Mouse (Mus musculus) kidney, postnatal 14 days (tissue): ENCODE results near the gene Nova2.
A peak's percentile ranks its signal among the peaks of the same experiment; 100 is the strongest.

Source experiments
- DNase-seq: peaks from one replicate; pipeline ENCODE4 v3.0.0; 2022; ENCODE audit warnings: mixed read lengths

Nova2 gene

DNA sequence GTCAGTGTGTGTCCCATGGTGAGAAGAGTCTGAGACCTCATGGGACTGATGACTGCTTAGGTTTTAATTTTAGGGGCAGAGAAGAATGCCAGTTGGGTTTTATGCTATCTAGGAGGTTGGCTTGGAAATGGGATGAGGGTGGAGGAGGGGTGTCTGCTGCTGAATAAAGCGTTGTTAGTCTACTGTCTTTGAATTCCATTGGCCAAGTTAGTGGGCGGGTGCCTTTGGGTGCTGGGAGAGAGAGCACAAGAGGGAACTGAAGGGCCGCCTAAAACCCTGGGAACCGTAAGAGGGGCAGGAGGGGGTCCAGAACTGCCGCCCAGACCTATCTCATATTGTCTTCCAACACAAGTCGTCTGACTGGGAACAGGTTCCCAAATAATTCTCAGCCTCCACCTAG, 63.1 kb downstream of the Nova2 start:
- DNase-seq = no peak

DNA sequence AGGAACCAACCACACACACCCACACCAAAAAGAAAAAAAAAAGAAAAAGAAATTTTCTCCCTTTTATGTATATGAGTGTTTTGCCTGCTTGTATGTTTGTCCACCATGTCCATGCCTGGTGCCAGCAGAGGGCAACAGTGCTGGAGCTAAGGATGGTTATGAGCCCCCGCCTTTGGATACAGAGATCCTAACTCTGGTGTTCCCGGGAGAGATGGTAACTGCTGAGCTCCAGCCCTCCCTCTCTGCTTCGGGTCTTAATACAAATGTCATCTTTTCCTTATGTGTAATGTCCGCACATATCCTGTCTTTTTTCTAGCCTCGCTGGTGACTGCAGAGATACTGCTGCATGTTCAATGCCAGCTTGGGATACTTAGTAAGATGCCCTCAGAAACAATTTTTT, 64.3 kb downstream of the Nova2 start:
- DNase-seq = no peak

DNA sequence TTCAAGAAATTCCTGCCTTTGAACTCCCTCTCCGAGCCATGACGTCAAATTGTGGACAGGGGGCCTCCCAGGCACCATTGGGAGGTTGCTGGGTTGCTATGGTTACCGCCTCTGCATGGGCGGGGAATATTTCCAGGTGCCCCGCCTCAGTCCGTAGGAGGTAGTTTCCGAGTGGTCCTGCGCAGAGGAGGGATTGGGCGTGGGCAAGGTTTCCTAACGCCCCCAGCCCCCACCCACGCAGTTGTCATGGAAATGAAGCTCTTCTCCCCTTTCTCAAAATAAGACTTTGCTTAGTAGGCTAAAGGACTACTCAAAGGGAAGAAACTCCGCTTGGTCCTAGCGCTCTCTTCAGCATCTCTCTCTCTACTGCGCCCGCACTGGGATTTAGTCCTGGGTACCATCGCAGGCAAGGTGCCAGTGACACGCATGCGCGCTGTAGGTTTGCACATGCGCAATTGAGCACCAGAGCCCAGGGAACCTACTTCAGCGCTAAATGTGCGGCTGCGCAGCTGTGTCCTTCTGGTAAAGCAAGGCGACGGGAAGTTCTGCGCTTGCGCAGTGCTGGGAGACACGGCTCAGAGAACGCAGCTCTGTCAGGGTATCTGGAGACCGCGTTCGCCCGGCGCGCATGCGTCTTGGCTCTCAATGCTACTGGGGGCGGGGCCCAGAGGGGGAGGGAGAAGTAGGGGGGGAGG, 65.1 kb downstream of the Nova2 start, which contains the start of gene Mypop:
Gene Mypop, plus strand, starts transcription at position 645 of the 695 bp plus-strand sequence.
- peak; percentile 100 for DNase-seq

DNA sequence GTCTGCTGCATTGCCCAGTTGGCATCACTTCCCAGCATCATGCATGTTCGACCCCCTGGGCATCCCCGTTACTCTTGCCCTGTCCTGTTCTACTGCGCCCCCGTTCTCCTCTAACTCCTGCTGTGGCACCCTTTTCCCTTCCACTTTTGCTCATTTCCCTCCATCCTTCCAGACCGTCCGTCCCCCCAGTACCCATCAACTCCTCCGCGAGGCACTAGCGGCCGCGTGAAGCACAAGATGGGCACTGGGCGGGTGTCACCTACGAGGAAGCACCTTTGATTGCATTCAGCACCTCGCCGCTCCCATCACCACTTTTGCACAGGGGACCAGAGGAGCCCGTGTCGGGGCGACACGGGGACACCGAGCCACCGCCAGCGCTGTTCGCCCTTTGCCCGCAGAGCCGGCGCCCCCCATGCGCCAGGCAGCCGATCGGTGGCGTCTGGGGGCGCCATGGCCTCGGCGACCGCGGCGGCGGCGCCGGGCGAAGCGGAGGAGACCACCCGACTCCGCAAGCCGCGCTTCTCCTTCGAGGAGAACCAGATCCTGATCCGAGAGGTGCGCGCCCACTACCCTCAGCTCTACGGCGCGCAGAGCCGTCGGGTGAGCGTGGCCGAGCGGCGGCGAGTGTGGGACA, 66.1 kb downstream of the Nova2 start:
- no peak for DNase-seq

DNA sequence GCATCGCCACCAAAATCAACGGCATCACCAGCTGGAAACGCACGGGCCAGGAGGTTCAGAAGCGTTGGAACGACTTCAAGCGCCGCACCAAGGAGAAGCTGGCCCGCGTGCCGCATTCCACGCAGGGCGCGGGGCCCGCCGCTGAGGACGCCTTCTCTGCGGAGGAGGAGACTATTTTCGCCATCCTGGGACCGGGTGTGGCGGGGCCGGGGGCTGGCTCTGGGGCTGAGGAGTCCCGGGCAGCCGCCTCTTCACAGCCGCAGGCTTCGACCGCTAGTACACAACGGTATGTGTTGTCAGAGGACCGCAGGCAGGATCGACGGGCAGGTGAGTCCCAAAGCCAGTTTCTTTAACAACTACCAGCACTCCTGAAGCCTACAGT, 66.6 kb downstream of the Nova2 start:
- no peak for DNase-seq

DNA sequence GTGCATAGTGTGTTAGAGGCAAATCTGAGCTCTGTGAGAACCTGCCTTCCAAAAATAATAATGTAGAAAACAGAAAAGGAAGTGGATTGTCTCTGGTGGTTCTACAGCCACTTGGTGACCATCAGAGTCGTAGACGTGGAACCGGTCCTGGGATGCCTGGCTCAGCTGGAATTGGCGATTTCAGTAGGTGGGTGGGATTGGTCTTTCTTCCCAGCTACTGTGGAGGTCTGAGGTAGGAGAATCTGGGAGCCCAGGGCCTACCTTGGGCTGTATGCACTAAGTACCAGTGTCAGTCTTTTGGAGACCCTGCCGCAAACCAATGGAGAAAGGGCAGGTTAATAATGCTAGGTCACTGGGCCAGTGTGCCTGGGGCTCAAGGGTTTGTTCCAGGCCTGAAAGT, 67.3 kb downstream of the Nova2 start:
- no peak for DNase-seq

DNA sequence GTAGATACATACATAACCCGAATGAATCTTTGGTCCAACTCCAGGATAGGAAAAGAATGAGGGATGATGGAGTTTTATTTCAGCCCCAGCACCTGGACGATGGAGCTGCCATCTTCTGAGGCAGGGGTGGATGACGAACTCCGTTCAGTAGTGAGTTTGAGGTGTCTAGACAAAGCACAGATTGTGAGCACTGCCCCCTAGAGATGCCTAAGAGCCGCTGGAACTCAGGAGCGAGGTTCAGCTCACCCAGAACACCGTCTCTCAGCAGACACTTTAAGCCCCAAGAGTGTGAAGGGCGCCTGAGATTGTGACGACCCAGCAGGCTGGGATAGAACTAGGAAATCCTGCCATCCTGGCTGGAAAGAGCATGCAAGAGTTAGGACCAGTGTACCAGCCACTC, 73.1 kb downstream of the Nova2 start:
- no peak for DNase-seq

DNA sequence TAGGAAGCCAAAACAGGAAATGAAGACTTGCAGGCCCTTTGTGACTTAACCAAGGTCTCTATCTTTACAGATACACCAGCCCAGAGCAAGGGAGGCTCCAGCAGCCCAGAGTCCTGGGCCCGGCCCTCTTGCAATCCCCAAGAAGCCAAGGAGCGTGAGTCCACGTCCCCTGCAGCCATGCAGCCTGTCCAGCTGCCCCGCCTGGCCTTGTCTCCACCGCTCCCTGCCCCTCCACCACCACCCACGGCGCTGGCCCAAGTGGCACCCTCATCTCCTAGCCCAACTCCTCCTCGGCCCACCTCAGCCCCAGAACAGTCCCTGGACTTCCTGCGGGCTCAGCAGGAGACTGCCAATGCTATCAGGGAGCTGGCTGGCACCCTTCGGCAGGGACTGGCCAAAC, 74.7 kb downstream of the Nova2 start:
- no peak for DNase-seq

DNA sequence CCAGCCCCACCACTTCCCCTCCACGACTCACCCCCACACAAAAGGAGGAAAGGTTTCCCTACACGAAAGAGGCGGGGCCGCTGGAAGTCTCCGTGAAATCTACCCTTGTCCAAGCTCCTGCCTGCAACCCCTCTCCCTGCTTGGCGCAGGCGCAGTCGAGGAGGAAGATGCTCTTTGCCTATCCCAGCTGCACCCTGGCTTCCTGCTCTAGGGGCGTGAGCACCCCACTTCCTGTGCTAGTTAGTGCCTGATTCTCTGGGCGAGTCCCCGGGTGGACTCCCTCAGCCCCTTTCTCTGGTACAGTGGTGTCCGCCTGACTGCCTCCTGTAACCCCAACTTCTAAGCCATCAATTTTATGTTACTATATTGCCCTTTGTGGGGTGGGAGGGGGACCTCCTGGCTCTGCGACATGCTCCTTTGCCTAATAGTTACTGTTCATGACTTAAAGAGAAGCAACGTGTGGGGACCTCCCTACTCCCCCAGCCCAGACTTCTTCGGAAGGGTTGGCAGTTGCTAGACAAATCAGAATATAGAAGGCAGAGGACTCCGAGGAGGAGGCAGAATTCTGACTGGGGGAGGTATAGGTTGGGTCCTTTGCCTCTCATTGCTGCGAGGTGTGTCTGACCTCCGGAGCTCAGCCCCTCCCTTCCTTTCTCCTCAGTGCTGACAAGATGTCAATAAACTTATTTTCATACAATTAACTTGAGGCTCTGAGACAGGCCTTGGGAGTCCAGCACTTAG, 75.5 kb downstream of the Nova2 start:
- peak; percentile 87 for DNase-seq

DNA sequence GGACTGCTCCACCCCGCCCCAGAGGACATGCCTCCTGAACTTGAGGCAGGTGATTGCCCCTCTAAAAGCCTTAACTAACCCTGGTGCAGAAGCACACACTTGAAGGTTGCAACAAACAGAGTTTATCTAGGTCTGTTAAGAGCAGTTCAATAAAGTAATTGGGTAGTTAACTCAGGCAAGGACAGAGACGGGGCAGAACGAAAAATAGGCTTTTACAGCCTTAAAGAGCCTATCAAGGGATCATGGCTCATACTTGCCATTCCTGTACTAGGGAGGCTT, 76.1 kb downstream of the Nova2 start:
- no peak for DNase-seq

DNA sequence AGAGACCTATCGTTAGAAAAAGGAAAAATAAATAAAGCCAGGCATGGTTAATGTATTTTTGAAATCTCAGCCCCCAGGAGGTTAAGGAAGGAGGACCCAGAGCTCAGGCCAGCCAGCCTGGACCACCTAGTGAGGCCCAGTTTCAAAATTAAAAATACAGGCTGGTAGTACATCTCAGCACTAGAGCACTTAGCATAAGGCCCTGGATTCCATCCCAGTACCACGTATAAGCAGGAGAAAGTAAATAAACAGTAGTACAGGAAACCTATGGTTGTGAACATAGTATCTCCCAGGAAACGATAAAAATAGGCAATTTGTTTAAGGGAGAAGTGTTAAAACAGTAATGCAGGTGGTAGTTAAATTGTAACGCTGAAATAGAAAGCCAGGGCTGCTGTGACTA, 76.4 kb downstream of the Nova2 start:
- DNase-seq = no peak

DNA sequence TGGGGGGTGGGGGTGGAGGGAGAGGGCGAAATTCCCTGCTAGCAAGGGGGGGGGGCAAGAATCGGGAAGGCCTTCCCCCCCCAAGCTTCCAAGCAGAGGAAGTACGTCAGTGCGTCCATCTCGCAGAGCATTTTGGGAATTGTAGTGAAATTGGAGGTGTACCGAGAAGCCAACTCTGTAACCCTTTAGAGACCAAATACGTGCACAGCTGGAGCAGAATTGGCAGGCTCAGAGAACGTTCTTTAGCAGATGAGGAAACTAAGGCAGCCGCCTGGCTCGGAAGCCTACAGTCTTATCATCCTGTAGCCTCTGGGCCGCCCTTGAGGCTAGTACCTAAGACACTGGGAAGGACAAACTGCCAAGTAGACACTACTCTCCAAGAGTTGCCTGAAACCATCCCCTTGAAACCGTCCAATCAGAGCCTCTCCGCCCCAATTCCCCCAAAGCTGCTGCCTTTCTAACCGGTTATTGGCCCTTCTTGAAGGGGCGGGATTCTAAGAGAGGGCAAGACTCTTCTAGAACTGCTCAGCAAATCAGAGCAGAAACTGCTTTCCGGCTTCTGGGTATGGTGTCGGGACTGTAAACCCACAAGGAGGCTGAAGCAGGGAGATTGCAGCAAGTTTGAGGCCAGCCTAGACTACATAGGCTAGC, 77.3 kb downstream of the Nova2 start:
- DNase-seq = peak; percentile 89

DNA sequence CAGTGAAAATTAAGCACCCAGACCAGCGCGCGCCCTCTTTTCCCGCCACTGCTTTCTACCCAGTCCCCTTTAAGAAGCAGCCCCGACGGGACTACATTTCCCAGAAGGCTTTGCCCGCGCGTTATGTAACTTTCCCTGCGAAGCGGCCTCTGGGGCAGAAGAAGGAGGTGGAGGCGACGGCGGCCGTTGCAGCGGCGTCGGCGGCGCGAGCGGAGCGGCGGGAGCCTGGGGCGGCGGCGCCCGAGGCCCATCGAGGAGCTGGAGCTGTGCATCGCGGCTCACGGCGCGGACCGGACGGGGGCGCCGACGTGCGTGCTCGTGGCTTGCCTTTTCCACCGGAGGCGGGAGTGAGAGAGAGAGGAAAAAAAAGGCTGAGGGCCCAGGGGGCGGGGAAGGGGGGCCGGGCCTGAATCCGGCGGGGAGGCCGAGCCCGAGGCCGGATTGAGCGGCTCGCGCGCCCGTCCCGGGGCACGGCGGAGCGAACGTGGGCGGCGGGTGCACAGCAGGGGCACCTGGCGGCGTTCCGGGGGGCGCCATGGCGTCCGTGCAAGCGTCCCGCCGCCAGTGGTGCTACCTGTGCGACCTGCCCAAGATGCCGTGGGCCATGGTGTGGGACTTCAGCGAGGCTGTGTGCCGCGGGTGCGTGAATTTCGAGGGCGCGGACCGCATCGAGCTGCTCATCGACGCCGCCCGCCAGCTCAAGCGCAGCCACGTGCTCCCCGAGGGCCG, 78.4 kb downstream of the Nova2 start, which contains the start of gene Irf2bp1:
Gene Irf2bp1, plus strand, starts transcription at position 143 of the 729 bp plus-strand sequence.
- peak; percentile 95 for DNase-seq

DNA sequence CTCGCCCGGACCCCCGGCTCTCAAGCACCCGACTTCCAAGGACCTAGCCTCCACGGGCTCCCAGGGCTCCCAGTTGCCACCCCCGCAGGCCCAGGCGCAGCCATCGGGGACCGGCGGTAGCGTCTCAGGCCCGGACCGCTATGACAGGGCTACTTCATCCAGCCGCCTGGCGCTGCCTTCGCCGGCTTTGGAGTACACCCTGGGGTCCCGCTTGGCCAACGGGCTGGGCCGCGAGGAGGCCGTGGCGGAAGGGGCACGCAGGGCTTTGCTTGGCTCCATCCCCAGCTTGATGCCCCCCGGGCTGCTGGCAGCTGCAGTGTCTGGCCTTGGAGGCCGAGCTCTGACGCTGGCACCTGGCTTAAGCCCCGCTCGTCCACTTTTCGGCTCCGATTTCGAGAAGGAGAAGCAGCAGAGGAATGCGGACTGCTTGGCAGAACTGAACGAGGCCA, 79.0 kb downstream of the Nova2 start:
- no peak for DNase-seq

DNA sequence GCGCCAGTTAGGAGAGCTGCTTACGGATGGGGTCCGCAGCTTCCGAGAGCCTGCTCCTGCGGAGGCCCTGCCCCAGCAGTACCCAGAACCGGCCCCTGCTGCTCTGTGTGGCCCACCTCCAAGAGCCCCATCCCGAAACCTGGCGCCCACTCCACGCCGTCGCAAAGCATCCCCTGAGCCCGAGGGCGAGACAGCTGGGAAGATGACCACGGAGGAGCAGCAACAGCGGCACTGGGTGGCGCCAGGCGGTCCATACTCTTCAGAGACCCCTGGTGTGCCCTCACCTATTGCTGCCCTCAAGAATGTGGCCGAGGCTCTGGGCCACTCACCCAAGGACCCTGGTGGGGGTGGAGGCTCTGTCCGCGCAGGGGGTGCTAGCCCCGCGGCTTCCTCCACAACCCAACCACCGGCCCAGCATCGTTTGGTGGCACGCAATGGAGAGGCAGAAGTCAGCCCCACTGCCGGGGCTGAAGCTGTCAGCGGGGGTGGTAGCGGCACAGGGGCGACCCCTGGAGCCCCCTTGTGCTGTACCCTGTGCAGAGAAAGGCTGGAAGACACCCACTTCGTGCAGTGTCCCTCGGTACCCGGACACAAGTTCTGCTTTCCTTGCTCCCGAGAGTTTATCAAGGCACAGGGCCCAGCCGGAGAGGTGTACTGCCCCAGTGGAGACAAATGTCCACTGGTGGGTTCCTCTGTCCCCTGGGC, 79.9 kb downstream of the Nova2 start:
- DNase-seq = no peak

DNA sequence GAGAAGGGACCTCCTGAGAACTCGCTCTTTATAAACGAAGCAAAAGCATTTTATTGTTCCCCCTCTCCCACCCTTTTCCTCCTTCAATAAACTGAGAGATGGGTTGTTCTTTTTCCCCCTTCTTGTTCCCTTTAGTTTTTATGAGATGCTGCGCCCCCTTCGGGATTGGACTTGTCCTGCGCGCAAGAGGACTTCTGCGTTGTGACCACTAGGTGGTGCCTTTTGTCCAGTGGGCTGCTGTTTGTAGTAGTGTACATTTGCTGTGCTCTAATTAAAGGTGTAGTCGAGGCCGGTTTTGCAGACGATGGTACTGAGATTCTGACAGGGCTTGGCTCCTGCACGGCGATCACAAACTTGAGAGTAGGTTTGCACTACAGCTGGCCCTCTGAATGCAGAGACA, 80.8 kb downstream of the Nova2 start:
- DNase-seq = peak; percentile 90

DNA sequence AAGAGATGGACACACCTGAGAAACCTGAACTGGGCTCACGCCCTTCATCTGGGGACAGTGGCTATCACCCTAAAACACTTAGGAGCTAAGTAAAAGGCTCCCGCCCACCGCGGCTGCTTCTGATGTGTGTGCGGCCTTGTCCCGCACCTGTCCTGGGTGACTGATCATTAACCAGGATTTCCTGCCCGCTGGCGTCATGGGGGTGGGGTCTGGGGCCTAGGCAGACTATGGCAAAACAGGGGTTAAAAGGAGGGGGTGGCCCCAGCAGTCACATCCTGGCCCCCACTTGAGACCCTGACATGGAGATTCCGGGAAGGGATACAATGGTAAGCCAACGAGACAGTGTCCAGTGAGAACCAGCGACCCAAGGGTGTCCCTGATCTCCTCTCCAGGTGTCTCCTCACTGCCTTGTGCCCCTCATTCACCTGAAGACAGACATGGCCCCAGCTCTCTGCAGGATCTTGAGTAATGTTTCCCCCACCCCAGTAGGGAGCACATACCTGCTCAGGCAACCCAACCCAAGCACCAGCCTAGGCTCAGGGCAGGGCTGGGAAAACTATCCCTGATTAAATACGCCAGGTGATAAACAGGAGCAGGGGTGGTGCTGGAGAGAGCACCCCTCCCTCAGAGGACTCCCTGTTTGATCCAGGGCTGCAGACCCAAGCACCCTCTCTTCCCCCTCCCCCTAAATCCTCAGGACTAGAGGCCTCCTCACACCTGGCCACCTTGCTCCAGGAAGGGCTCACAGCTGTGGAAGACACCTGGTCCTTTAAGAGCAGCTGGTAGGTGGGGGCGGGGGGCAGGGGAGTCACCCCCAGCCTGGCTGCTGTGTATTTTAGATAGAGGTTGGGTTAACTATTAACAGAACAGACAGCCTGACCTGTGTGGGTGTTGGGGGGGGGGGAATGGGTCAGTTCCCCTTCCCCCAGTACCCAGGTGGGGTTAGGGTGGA, 81.6 kb downstream of the Nova2 start:
- no peak for DNase-seq

DNA sequence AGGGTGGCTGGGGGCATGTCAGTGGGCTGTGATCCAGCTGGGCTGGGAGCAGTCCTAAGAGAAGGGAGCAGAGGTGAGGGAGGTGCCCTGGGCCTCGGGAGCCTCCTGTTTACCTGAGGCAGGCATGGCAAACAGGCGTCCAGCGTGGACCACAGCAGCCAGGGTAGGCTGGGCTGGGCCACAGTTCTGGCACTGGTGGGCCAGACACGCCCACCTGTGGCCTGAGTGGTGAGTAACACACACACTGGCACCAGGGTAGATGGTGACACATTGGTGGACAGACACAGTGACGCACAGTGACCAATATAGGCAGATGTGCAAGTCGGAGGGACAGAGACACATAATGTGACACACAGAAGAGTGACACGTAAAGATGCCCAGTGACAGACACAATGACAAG, 84.9 kb downstream of the Nova2 start:
- DNase-seq = no peak

DNA sequence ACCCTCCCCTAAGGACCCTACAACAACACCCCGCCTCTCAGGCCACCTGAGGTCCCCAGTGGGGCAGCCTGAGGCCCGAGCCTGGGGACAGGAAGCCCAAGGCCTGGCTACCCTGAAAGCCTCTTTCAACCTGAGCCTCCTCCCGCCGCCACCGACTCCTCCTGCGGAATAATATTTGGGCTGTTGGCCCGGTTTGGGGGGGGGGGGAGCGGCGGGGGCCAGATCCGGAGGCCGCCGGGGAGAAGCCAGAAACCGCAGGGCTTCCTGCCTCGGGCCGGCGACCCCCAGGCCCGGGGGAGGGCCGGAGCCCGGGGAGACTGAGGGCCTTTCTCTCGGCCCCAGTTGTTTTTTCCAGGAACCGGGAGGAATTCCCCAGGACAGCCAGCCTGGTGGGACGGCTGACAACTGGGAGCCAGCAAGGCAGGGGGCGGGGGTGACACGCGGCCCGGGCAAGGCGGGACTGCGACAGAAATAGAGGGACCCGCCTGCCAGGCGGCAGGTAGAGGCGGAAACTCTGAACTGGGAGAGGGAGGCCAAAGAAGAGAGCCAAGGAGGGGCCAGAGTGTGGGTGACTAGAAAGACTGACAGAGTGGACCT, 86.4 kb downstream of the Nova2 start:
- DNase-seq = peak; percentile 62

DNA sequence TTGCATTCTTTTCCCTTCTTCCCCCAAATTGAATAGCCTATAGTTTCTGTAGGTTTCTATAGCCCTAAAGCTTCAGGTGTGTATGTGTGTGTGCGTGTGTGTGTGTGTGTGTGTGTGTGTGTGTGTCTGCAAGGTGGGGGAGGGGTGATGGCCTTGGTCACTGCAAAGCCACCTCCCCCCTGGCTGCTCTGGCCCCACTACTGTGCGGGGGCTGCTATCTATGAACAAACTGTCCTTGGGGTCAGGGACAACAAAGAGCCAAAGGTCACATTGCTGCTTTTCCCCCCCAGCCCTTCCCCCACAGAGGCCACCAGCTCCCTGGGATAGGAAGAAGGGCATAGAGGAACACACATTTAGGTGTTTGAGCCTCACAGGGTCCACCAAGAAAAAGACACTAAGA, 87.2 kb downstream of the Nova2 start:
- DNase-seq = no peak

DNA sequence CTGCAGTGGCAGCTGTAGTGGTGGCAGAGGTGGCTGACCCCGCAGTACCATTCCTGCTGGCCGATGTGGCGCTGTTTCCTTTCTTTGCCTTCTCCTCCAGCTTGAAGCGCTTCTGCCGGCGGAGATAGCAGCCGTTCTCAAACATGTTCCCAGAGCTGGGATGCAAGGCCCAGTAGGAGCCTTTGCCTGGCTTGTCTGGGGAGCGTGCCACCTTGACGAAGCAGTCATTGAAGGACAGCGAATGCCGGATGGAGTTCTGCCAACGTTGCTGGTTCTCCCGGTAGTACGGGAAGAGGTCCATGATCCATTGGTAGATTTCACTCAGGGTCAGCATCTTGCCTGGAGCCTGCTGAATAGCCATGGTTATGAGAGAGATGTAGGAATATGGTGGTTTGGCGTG, 88.8 kb downstream of the Nova2 start:
- DNase-seq = no peak
